Mouse (Mus musculus): ENCODE results near the gene Setdb2.

DNA sequence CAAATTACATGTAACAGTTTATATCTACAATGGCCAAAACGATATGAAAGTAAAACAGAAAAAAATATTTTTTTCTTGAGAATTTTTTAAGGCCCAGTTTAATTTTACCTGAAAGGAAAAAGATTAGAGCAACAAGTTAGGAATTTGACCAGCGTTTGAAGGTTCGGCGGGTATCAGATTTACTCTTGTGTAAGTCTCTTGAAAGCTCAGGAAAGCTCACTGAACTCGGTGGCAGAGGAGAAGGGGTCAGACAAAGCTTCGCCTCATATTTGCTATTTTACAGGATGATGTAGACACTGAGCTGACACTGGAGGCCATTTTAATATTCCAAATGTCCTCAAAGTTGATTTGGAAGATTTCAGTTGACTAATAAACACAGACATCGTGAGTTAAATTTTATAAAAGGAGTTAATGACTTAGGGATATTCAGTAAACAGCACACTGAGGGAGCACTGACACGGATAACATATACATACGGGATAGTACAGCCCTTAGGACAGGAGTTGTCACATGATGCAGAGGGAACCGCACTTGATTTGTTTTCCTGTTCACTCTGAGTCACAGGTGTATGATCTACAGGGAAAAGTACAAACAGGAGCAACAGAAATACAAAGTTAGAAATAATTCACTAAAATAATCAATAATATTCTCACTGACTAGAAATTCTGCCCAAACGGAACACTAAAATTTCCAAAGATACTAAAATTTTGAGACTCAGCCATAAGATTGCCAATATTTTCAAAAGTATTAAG lies 17.6 kb downstream of the Setdb2 start:
- TF ChIP-seq MYOG (IDR thresholded peaks at IDR 0.05; ENCODE audit: control insufficient read depth, extremely low read depth, insufficient read length) (no peak), CTCF (IDR thresholded peaks at IDR 0.05; ENCODE audit: control insufficient read depth, insufficient read depth, insufficient read length) (no peak), MYOD1 (IDR thresholded peaks at IDR 0.05; ENCODE audit: control insufficient read depth, insufficient read length, low read depth) (no peak), CEBPB (IDR thresholded peaks at IDR 0.05; ENCODE audit: low read depth) (no peak), MAX (IDR thresholded peaks at IDR 0.05) (no peak), FOSL1 (IDR thresholded peaks at IDR 0.05; ENCODE audit: insufficient read depth, low read length, poor library complexity, severe bottlenecking) (no peak), USF1 (IDR thresholded peaks at IDR 0.05; ENCODE audit: low read depth) (no peak)

Data from C2C12 (cell line).